Comparison of ENCODE assay signal across 8 mouse cellular contexts in genomic region chr12:79993821-79994571, GRCm38 (mm10).
DNase-seq lines count a peak whose midpoint lies in the region; ATAC-seq lines count a peak whose summit lies in the region.

No protein-coding gene starts in this region.

- intact Hi-C loops in left cerebral cortex, postnatal 14 days (cut with DNase I), result no loop called here

- peaks cover 11% of the 10 kb centered on the region for H3K27me3 ChIP-seq in megakaryocyte, embryonic 14.5 days (replicated peaks)
- no peaks in the 10 kb centered on the region for H3K27me3 ChIP-seq in heart, embryonic 13.5 days (replicated peaks)
- no peaks in the 10 kb centered on the region for H3K27me3 ChIP-seq in limb, embryonic 10.5 days (ENCODE audit: low read depth, poor library complexity, severe bottlenecking)
- H3K27me3 ChIP-seq in neural tube, embryonic 14.5 days (ENCODE audit: control insufficient read depth, insufficient read depth, low read length), result no peaks in the 10 kb centered on the region

- H3K4me2 ChIP-seq in heart, embryonic 13.5 days, result no peak overlapping the region
- H3K4me2 ChIP-seq in neural tube, embryonic 14.5 days (ENCODE audit: low read depth, low read length), result no peak overlapping the region

- no peak for DNase-seq in limb, embryonic 10.5 days (ENCODE audit: low spot score)
- DNase-seq in thymus, postnatal 36 days, result no peak
- DNase-seq in adrenal gland, postnatal 4 days (ENCODE audit: low spot score in 2 of 2), result no peak
- no peak for DNase-seq in left cerebral cortex, postnatal 14 days (ENCODE audit: low spot score in 2 of 2)

- peak overlapping the region; percentile 64 for H3K4me3 ChIP-seq in megakaryocyte, embryonic 14.5 days (replicated peaks)
- no peak overlapping the region for H3K4me3 ChIP-seq in heart, embryonic 13.5 days
- H3K4me3 ChIP-seq in limb, embryonic 10.5 days, result no peak overlapping the region
- no peak overlapping the region for H3K4me3 ChIP-seq in neural tube, embryonic 14.5 days (ENCODE audit: low read depth, low read length)

- ATAC-seq in megakaryocyte, adult 5-6 weeks (ENCODE audit: poor library complexity, severe bottlenecking), result no peak
- no peak; the same call in 1 of the 2 replicates for ATAC-seq in heart, embryonic 13.5 days (ENCODE audit: extremely low read depth, insufficient number of reproducible peaks, low FRiP score, low TSS enrichment)
- no peak for ATAC-seq in neural tube, embryonic 14.5 days (ENCODE audit: low read depth)

- peak overlapping the region; percentile 90 for H3K27ac ChIP-seq in heart, embryonic 13.5 days (replicated peaks)
- peak overlapping the region; percentile 80 for H3K27ac ChIP-seq in limb, embryonic 10.5 days
- H3K27ac ChIP-seq in neural tube, embryonic 14.5 days (ENCODE audit: low read depth, low read length), result peak overlapping the region; percentile 2; the same call in 1 of the 2 replicates

- peak overlapping the region; percentile 29 for H3K9ac ChIP-seq in heart, embryonic 13.5 days
- no peak overlapping the region for H3K9ac ChIP-seq in neural tube, embryonic 14.5 days (replicated peaks; ENCODE audit: low read depth, low read length)

- H3K9me3 ChIP-seq in megakaryocyte, embryonic 14.5 days, result no peaks in the 10 kb centered on the region
- H3K9me3 ChIP-seq in heart, embryonic 13.5 days, result no peaks in the 10 kb centered on the region
- H3K9me3 ChIP-seq in limb, embryonic 10.5 days (replicated peaks), result no peaks in the 10 kb centered on the region
- H3K9me3 ChIP-seq in neural tube, embryonic 14.5 days (ENCODE audit: control insufficient read depth, low read length), result no peaks in the 10 kb centered on the region

- WGBS in heart, embryonic 13.5 days, result 33% methylated on average over 5 of the region's 5 CpGs
- WGBS in limb, embryonic 10.5 days, result 50% methylated on average over 5 of the region's 5 CpGs
- 81% methylated on average over 5 of the region's 5 CpGs for WGBS in neural tube, embryonic 14.5 days

- no peaks in the 10 kb centered on the region for H3K36me3 ChIP-seq in megakaryocyte, embryonic 14.5 days (replicated peaks; ENCODE audit: low read length)
- H3K36me3 ChIP-seq in heart, embryonic 13.5 days, result no peaks in the 10 kb centered on the region
- H3K36me3 ChIP-seq in limb, embryonic 10.5 days, result no peaks in the 10 kb centered on the region
- H3K36me3 ChIP-seq in neural tube, embryonic 14.5 days (ENCODE audit: control insufficient read depth, insufficient read depth, low read length), result no peaks in the 10 kb centered on the region

- H3K4me1 ChIP-seq in megakaryocyte, embryonic 14.5 days, result peaks cover 79% of the 10 kb centered on the region
- H3K4me1 ChIP-seq in heart, embryonic 13.5 days, result peaks cover 68% of the 10 kb centered on the region
- H3K4me1 ChIP-seq in limb, embryonic 10.5 days, result peaks cover 39% of the 10 kb centered on the region
- peaks cover 13% of the 10 kb centered on the region for H3K4me1 ChIP-seq in neural tube, embryonic 14.5 days (ENCODE audit: control insufficient read depth, insufficient read depth, low read length)

Comparison
In these comparisons a context has a peak if more than half of its experiments do, and no peak if none do; other contexts are left out.
1. H3K27ac ChIP-seq: peak in every context shown above with its lines; median percentile 90 in heart, embryonic 13.5 days; 80 in limb, embryonic 10.5 days; 2 in neural tube, embryonic 14.5 days.